Mouse (Mus musculus): ENCODE data around the gene Fam71e1.

DNA sequence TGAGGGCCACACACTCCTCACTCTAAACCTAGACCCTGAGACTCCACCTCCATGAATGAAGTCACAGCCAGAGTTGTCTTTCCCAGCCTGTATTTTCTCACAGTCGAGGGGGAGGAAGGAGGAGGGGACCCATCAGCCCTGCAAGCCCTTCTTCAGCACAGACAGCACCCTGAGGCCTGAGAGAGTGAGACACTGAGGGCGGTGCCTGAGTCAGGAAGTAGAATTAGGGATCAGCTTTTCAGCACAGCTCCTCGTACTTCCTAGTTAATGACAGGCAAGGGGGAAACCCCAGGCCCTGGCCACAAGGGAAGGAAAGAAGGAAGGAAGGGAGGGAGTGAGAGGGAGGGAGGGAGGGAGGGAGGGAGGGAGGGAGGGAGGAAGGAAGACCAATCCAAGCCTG is 43.1 kb upstream of the Fam71e1 start:
- TF ChIP-seq CTCF (IDR thresholded peaks at IDR 0.05; ENCODE audit: low read depth, low read length): no peak
- TF ChIP-seq EP300 (IDR thresholded peaks at IDR 0.05; ENCODE audit: insufficient read depth, low read depth, low read length): no peak

Data from ES-Bruce4 (cell line).